Mouse (Mus musculus) Muller cell, postnatal 12 days (primary cell): ENCODE measurements around the gene Tbccd1.

ENCODE experiments used
- DNase-seq: peaks from one replicate; pipeline ENCODE4 v3.0.0-alpha.2; 2015; ENCODE audit errors: inconsistent ontology term

Tbccd1 gene

DNA sequence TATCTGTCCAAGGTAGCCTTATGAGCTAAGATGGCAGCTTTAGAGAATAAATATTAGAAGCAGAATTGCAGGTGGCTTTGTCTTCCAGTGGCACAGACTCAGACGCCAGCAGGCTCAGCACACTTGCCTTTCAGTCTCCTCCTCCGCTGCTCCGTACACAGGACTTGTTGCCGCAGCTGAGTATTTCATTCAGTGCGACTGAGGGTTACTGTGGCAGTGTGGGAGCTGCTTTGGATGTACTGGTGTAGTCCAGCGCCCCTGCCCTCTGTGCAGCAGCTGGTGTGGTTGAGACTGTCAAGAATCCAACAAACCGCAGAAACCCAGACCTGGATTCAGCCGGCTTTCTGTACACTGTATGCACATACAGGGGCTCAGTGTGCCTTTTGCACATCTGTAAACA is 14.9 kb upstream of the Tbccd1 start:
- DNase-seq = no peak

DNA sequence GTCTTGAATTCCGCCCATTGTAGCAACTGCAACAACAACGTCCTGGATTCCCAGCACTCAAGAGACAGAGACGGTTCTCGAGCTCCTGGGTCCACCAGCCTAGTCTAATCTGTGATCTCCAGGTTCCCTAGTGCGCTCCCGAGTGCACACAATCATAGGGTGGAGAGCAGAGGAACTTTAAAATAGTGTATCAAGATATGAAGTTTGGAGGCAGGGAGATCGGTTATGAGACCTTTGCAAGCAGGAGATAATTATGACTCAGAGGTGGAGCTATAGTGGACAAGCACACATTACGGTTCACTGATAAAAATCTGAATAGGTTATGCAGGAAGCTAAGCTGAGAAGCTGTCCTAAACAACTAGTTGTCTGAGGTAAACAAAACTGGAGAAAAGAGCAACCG is 696 bp downstream of the Tbccd1 start:
- DNase-seq = no peak

DNA sequence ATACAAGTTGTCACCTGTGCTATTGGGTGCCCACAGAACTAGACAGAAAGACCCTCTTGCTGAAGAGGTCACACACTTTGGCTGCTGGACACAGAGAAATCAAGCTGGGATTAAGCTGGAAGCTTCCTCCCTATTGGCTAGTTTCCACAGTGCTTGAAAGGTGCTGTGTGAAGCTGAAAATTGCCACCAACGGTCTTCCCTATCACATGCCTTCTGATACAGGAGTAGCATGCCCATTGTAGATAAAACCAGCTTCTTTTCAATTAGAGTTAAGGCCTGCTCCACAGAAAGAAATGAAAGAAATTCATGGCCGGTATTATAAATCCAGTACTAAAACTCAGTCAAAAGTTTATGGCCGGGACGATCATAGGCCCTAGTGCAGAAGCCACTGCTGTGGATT is 4.8 kb downstream of the Tbccd1 start:
- DNase-seq = no peak

DNA sequence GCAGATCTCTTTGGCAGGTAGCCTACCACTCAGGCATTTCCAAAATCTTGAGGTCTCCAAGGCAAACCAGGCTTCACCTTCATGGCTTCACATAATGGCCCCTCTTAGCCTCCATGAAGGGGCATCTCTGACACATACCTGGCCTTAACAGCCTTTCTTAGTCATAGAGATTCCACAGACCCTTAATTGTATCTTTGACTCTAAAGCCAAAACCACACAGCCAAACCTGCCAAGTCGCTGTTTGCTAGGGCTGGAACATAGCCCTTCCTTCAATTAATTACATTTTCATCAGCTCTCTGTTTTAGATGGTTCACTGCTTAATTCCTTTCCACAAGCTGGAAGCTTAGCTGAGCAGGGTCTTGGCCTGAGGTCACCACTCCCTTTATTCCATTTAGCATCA is 9.1 kb downstream of the Tbccd1 start:
- peak; percentile 86 for DNase-seq

DNA sequence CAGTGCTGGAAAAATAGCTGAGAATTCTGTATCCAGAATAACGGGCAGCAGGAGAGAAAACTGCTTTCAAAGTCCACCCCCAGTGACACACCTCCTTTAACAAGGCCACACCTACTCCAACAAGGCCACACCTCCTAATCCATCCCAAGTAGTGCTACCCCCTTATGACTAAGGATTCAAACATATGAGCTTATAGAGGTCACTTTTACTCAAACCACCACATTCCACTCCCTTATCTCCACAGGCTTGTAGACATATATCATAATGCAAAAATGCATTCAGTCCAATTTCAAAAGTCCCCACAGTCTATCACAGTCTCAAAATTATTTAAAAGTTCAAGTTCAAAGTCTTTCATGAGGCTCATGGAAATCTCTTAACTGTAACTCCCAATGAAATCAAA is 9.8 kb downstream of the Tbccd1 start:
- no peak for DNase-seq

DNA sequence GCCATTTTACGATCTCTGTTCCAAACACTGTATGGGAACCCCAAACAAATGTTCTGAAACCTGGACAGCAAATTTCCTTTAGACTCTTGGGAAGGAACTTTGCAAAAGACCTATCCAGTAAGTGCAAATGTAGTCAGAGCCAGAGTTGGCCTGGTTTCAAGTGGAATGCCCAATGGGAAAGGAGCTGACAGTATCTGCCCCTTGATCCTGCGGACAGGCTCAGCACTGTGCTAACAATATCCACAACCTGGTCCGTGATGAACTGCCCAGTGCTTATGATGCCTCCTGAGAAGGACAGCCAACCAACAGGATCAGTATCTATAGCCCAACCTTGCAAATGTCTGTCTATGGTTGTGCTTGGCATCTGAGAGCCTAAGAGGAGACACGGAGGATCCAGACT is 12.0 kb downstream of the Tbccd1 start:
- DNase-seq = no peak

DNA sequence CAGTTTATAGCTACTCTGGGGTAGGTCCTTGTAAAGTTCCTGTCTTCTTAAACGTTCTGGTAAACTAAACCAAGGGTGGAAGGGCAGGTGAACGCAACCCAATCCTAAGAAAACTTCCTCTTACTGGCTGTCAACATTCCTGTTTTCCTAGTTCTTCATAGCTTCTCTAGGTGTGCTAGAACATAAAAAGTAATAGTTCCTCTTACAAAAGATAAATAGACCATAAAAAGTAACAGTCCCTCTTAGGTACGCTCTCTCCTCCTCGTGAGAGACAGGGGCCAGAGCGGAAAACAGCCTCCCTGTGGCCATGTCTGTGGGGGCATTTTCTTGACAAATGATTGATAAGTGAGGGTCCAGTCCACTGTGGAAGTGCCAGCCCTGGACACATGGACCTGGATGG is 12.6 kb downstream of the Tbccd1 start:
- DNase-seq = no peak

DNA sequence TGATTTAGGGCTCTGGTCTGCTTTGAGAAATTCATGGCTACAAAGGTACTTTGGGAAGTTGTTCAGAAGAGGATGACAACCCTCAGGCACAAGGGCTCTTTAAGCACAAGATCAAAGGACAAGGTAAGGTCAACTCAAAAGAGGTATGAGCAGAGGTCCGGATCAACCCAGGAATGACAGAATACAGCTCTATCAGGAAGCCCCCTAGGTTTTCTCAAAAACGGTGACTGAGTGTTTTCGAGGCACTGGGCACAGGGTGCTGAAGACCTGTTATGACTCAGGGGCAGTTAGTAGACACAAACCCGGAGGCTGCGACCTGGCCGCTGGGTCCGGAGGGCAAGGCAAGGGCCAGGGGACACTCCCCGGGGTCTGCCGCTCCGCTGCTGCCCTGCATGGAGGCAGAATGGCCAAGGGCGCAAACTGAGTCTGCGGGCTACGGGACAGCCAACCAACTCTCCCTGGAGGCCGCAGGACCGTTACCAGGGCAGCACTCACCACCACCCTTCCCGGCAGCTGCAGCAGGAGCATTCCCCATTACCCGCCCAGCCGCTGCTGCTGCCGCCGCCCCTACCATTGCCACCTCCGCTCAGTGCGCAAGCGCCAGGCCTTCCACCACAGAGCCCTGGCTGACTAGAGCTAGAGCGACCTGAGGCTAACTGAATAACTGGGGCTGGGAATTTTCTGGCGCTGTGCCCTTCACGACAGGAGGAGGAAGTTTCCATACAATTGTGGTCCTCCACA is 13.2 kb downstream of the Tbccd1 start:
- peak; percentile 90 for DNase-seq

DNA sequence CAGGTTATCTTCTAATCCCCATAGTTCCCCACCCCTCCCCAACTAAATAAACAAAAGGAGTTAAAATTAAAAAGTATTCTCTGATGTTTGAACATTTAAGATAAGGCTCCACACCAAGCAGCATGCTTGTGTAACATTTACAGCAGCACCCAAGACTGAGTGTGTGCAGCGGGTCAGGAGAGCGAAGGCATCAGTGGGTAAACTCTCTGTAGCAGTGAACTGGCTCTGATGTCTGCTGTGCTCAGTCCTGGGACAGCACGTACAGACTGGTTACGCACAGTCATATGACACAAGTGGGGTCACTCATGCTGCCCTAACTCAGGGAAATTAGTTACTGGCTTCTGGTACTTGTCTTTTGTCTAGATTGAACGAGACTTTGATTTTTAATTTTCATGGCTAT is 14.6 kb downstream of the Tbccd1 start:
- DNase-seq = no peak

DNA sequence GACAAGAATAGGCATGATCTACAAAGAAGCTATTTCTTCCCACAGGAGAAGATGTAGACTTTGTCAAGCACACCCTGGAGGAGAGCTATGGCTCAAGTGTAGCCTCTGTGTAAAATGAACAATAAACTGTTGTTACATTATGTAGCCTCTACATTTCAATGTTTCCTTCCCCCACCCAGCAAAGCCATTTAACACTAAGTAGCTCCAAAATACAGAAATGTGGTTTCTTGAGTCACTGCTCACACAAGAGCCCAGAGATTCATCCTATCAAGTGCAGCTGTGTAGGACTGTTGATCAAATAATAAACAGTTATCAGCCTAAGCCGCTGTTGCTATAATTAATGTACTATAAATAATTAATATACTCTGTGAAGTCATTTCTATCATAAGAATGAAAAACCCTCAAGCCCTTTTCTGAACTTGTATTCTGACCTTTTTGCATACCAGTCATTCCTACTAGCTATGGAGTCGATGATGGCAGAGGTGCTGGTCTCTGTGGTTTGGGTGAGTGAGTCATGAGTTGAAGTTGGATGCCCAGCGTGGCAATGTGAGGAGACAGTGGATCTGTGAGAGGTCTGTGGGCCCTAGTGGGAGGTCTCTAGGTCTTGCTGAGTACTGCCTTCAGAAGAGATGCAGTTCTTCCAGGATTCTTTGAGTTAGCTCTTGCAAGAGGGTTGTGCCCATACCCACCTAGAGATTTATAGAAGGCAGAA is 18.2 kb downstream of the Tbccd1 start:
- peak; percentile 90 for DNase-seq

DNA sequence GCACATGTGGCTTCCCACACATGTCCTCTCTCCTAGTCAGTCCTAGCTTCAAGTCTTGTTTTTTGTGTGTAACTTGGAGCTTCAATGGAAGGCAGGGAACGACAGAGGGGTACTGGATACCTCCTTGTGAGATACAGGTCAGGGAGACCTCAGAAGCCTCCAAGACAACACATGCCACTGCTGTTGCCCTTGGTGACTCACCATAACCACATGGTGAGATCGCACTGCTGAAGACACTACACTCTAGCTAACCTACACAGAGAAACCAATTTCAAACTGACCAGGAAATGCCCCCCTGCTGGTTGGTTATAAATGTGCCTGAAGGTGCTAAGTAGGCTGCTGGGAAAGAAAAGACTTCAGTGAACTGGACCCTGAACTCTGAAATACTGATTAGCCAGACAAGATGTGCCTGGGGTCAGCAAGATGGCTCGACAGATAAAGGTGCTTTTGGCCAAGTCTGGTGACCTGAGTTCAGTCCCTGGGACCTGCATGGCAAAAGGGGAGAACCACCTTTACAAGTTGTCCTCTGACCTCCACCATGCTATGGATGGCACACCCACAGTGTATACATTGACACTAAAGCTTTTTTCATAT is 24.4 kb downstream of the Tbccd1 start:
- no peak for DNase-seq

DNA sequence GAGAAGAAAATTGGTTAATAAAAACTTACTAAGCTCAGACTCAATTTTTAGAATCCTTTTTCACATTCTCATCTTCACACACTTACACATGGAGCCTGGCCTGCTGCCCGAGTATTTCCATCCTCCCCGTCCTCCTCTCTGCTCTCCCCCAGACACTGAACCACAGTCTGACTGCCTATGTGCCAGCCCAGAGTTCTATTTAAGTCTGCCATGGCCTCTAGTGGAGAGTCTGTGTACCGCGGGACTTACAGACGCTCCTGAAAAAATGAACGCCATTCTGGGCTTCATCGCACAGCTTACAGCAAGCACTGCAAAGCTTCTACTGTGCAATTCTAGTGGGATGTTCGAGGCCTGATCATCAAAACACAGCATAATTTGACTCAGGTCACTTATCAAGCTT is 36.7 kb downstream of the Tbccd1 start:
- peak; percentile 50 for DNase-seq

DNA sequence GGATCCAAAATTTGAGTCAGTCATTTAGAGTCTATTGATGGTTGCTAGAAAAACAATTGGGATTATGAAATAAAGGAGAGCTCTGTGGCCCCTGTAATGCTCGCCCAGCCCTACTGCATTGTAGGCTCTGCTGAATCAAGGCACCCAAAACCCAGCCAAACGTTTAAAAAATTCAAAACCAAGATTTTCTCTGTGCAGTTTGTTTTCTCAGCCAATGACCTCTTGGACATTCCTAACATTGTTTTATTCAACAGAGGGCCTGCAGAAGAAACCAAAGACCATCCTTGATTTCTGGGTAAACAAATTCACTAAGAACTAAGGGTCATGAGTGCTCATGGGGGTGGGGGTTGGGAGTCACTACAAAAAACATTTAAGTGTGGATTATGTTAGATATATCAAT is 46.0 kb downstream of the Tbccd1 start, which contains the start of gene Crygs:
Gene Crygs (minus strand): TSS at position 101 of the 400 bp plus-strand sequence.
- DNase-seq = peak; percentile 80

DNA sequence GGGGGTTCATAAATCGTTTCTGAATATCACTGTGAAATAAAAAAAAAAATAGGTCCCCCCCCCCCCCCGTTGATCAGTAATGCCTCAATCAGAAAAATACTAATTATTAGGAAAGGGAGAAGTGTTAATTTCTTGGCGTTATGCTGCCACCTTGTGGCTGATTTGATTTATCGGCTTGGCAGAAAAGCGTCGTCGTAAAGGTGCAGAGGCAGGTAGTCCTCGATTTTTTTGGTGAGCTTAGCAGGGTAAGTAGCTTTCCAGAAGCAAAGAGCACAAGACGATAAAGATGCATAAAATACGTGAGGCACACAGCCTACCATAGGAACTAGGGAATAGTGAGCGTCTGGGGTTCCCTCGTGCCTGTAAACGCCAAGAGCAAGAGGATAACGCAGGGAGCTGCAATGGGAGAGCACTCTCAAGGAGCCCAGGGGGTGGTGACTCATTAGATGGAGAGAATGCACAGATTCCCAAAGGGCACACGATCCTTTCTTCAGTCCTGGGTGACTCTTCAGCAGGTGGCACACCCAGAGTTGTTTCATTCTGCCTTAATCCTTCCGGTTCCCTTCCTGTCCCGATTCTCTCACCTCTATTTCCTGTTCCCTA is 49.9 kb downstream of the Tbccd1 start:
- DNase-seq = peak; percentile 42

DNA sequence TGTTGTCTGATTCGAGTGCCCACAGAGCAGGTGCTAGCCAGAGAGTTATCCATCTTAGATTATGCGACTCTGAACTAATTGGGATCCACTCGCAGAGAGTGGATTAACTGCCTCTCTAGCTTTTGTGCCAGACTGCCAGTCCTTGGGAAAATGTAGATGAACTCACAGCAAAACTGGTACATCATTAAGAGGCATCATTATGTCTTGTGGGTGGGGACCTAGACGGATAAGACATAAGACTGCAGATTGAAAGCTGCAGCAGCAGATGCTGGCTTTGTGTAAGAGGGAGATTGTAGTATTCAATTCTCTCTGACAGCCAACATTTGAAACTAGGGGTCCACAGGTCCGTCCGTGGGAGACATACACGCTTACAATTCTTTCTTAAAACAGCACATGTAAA is 54.7 kb downstream of the Tbccd1 start:
- no peak for DNase-seq

DNA sequence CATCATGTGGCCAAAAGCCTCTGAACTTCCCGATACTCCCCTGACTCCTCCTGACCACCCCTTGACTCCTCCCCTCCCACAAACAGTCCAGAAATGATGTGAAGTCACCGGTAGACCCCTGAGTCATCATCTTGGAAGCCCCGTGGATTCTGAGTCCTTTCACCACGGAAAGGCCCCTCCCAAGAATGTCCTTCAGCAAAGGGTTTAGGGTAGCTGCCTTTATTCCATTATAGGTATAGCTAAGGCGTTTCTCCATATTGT is 56.7 kb downstream of the Tbccd1 start:
- DNase-seq = peak; percentile 76

DNA sequence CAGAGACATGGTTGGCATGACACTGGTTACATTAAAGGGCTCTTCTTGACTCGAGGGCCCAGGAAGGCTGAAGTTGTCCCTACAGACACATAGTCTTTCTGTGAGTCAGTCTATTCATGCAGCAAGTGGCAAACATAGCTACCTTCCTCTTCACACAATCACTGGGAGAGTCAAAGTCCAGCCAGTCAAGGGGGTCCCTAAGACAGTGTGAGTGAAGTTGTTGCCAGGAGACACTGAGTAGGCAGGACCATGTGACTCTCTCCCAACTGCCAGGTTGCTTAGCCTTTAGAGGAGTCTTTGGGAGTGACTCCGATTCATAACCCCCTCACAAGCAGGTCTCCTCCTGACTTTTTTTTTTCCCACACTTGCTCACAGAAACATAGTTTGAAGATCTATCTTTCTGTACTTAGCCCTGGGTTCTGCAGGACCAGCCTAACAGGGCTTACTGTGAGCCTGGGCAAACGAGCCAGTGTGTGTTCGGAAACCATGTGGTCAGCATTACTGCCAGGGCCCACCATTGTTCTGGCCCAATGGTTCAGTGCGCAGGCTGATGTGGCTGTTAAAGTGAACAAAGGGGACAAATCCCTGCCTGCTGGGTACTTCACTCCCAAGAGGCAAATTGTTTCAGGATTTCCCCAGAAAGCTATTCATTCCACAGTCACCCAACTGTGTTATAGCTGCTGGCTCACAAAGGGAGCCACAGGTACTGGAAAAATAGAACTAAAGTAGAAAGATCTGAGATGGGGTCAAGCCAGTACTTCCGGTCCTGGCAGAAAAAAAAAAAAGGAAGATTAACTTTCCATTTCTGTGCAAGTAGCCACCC is 57.2 kb downstream of the Tbccd1 start:
- DNase-seq = peak; percentile 90

DNA sequence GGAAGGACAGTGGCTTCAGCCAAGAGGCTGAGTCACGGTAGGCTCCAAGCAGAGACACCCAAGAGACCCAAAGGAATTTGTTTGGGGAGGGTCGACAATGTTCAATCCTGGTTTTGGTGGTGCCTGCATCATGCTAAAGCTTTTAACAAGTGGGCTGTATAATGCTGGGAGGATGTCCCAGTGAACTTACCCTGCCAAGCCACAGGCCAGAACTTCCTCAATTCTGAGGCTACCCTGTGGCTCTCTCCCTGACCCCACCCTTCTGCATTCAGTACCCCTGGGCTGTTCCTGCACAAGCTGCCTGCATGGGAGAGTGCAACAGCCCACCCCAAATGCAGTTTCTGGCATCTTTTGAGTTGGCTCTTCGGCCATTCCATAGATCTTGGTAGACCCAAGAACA is 58.9 kb downstream of the Tbccd1 start:
- no peak for DNase-seq

DNA sequence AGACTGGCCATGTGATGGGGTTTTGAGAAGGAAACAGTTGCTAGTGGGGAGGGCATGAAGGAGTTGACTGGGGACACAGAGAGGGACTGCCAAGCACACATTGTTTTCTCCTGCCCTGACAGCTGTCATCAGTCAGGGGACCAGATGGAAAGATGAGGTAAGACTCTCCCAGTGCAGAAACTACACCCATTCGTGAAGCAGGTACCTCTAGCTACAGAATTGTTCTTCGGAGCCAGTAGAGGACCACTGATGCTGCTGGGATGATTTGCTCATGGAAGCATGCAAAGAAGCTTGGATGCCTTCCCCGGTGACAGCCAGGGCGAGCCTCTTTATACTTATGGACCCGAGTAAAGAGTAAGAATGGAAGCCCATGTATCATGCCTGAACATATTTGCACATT is 59.9 kb downstream of the Tbccd1 start:
- no peak for DNase-seq

DNA sequence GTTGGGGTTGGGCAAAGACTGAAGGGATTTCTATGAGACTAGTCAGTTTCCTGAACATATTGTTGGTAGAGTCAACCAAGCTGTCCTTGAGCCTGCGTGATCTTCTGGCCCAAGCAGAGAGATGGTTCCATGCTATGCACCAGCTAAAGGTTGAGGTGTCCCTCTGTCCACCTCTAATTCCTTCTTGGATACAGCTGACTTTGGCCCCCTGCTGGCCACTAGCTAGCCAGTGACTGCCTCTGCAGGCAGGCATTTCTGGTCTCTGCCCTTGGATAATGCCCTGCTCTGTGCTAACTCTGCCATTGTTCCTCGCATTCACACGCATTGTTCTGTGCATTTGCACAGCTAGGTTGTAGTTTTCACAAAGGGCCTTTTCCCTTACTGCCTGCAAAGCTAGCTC is 62.0 kb downstream of the Tbccd1 start:
- DNase-seq = no peak

DNA sequence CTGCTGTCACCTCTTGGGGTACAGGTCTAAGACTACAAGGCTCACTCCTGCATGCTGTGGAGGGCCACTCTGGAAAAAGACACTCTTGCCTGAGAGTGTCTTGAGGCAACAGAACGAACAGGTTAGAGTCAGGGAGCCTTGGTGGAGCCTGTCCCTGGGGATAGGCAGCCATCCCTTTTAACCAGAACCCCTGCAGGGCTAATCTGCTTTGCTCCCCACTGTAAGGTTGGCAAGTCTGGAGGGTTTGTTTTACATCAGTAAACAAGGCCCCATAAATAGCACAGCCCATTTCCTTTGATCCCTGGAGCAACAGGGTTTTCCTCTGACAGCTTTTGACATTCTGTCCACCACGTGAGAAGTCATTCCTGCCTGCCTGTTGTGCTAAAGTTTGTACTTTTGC is 66.2 kb downstream of the Tbccd1 start:
- DNase-seq = no peak

DNA sequence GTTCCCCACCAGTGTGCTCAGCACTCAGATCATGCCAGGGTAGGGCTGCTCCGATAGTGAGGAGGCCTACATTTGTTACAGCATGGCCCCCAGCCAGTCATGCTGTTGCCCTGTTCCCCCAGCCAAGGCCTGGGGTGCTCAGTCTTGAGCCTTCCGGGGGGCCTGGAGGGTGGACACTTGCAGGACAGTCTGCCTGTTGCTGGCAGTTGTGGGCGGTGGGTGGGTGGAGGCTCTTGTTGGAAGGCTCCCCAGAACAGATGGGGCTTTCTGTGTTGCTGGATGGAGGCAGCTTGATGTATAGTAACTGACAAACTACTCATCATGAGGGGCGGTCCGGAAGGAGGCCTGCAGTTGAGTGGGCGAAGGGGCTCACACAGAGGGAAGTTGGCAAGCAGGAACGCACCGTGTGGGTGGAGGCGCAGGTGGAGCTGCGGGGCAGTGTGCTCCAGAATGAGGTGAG is 67.5 kb downstream of the Tbccd1 start:
- DNase-seq = no peak
